Mouse (Mus musculus): ENCODE measurements around the gene Sema5b.

Sema5b gene

DNA sequence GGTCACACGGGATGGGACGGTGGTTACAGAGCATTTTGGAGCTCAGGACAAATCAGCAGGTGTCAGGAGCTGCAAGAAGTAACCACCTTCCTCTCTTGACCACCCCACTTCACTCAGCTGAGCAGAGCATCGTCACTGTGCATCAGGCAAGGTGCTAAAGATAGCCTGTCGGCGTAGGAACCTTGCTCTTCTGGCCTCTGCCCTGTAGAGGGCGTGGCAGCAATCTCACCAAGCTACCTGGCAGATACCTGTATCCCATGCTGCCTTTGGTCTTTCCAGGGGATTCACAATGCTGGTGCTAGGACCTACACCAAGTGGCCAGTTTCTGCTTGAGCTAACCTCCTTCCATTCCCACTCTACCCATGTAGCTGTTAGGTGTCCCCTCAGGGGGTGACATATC lies 55.3 kb downstream of the Sema5b start:
- DNase-seq (ENCODE audit: low spot score): no peak

DNA sequence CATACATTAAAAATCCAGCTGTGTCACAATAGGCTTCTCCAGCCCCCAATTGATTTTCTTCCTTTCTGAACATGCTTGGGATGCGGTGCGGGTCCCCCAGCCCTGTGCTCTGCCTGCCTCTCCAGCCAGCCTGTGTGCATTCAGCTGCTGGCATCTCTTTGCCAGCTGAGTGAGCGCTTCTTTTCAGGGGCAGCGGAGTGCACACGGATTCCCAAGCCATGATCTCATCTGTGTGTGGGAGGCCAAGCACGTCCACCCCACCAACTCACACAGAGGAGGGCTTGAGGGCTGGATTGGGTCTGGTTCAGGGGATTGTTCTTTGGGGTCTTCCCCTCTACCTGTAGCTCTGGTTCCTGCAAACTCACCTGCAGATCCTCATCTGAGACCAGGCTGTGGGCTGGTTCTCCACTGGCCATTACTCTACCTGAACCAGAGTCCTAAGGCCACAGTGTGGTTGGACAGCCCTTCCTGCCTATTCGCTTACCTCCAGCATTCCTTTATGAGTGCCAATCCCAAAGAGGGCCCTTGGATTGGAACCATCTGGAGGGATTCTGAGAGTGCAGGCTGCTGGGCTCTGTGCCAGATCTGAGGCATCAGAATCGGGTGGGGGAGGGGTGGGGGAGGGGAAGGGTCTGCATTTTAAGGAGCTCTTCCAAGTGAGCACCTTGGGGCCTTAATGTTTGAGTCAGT lies 55.9 kb downstream of the Sema5b start:
- no peak for DNase-seq (ENCODE audit: low spot score)

DNA sequence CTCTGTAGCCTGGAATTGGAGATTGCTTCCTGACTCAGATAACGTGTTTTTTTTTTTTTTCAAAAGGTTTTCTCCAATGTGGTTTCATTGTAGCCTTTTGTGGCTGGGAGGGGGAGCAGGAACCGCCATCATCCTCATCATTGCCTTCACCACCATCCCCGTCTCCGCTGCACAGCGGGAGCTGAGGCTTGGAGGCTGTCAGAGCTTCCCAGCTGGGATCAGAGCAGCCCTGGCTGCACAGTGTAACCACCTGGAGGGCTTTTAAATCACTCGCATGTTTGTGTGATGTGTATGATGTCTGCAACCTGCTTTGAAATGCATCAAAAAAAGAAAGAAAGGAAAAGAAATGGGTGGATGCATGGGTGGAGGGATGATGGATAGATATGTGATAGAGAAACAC lies 57.0 kb downstream of the Sema5b start:
- DNase-seq (ENCODE audit: low spot score): no peak

DNA sequence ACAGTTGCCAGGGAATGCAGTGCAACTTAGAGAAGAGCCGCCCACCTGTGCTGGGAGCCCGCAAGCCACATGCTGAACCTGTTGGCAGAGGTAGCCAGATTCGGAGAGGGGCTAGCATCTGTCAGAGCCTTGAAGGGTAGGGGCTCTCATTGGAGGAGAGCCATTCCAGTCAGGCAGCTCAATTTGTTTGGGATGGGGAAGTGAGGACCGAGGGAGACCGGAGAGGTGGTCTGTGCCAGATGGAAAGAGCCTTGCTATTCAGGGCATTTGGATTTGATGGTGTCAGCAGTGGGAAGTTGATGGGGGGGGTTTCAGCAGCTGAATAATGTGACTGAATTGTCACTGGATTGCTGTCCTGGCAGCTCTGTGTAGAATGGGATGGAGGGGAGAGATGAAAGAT lies 57.9 kb downstream of the Sema5b start:
- no peak for DNase-seq (ENCODE audit: low spot score)

DNA sequence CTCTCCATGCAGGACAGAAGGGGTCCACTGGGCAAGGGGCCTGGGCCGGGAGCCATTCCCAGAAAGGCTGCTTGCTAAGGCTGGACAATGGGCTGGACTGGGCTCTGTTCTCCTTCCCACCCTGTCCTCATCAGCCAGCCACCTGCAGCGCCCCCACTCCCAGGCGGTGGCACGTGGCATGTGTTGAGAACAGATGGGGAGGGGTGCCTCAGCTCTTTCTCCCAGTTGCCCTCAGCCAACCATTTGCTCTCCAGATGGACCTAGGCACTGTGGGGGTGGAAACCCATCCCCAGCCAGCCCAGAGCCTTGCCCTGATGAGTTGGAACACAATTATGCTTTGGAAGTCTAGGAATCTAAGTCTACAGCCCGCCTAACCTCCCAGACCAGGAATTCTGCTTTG lies 59.3 kb downstream of the Sema5b start:
- no peak for DNase-seq (ENCODE audit: low spot score)

DNA sequence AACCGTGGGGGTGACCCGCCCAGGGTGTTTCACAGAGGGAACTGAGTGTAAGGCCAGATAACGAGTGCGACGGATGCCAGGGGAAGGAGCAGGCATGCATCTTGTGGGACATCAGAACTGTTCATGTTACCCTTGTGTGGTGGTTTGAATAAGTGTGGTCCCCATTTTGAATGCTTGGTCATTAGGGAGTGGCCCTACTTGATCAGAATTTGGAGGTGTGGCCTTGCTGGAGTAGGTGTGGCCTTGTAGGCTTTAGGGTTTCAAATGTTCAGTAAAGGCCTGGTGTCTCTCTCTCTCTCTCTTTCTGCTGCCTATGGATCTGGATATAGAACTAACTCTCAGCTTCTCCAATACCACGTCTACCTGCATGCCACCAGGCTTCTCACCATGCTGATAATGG lies 60.5 kb downstream of the Sema5b start:
- no peak for DNase-seq (ENCODE audit: low spot score)

DNA sequence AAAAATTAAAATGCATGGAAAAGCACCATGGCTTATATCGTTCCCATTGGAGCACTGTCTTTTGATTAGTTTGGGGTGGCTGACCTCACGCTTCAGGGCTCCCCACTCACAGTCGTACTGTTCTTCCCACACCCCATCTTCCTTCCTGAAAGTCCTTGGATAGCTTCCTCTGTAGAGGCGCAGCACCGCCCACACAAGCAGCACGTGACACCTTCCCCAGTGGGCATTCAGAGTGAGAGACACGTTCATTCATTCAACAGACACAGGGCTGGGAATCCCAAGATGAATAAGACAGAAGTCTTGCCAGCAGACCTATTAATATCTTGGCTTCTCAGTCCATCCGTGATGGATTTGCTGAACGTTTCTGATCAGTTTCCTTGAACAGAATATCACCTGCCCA lies 61.6 kb downstream of the Sema5b start:
- no peak for DNase-seq (ENCODE audit: low spot score)

DNA sequence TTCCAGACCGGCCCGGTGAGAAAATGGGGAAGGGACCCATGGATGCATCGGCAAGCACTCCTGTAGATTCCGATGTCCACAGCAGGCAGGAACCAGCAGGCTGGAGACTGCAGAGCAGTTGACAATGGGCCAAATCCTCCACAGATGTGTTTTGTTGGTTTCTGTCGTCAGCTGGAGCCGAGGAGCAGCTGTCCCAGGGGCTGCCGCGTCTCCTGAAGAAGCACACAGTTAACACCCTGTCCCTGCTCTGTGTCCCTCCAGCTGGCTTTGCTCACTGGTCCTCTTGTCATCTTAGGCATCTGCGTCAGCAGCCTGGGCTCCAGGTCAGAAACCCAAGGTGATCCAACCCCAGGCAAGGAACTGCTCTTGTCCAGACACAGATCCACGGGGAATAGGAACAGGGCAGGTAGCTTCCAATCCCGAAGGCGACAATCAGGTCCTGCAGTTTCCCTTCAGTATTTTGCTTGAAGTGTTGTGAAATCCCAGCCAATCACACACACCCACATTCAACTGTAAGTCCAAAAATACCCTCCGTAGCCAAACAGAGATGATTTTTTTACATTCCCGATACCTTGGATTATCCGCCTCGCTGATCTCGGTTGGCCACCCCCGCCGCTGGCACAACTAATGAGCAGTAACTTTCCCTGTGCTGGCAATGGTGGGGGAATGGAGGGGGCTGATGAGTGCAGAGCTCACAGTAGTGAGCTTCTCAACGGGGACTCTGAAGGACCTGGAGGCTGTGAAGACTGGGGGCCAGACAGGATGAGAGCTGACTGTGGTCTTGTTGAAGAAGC lies 63.0 kb downstream of the Sema5b start:
- no peak for DNase-seq (ENCODE audit: low spot score)

DNA sequence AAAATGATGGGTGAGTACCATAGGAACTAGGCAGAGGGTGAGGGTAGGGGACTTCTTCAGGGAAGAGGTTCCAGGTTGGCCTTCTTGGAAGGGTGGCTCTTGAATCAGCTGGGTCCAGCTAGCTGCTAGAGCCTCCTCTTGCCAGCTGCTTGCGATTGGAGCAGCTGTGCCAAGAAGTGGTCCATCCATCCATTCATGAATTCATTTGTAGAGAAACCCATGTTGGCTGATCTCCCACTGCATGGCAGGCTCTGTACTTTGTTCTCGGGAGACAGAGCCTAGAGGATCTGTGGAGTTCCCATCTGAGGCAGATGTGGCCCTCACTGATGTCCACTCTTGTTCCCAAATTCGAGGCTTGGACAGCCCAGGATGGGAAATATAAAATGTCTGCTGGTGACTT lies 66.3 kb downstream of the Sema5b start:
- no peak for DNase-seq (ENCODE audit: low spot score)

DNA sequence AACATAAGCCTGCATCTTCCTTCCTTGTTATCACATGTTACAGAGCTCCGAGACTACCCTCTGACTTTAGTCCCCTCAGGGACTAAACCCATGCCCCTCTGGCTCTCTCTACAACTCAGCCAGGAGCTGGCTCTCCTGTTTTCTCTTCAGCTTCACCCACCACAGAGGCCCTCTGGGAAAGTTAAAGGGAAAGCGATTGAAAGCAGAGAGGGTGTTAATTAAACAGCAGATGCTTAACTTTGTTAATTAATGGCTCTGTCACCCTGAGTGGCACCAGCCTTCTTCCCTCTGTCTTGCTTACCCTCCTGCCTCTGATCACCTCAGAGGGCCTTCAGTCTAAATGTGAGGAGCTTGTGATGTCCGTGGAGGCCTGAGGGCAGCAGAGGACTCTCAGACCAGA lies 67.3 kb downstream of the Sema5b start:
- DNase-seq (ENCODE audit: low spot score): no peak

DNA sequence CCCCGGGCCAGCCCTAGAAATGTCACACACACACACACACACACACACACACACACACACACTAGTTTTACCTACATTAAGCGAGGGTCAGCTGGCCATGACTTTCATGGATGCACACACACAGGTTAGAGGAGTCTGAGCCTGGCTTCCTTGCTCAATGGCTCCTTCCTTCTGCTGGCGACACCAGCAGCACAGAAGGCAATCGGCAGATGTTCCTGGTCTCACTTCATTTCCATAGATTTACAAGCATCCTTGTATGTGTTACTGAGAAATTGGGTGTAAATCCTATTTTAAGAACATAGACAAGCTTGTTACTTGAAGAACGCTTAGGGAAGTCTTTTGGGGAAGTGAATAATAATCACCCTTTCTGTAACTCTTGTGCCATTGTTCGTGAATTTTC lies 68.6 kb downstream of the Sema5b start:
- no peak for DNase-seq (ENCODE audit: low spot score)

DNA sequence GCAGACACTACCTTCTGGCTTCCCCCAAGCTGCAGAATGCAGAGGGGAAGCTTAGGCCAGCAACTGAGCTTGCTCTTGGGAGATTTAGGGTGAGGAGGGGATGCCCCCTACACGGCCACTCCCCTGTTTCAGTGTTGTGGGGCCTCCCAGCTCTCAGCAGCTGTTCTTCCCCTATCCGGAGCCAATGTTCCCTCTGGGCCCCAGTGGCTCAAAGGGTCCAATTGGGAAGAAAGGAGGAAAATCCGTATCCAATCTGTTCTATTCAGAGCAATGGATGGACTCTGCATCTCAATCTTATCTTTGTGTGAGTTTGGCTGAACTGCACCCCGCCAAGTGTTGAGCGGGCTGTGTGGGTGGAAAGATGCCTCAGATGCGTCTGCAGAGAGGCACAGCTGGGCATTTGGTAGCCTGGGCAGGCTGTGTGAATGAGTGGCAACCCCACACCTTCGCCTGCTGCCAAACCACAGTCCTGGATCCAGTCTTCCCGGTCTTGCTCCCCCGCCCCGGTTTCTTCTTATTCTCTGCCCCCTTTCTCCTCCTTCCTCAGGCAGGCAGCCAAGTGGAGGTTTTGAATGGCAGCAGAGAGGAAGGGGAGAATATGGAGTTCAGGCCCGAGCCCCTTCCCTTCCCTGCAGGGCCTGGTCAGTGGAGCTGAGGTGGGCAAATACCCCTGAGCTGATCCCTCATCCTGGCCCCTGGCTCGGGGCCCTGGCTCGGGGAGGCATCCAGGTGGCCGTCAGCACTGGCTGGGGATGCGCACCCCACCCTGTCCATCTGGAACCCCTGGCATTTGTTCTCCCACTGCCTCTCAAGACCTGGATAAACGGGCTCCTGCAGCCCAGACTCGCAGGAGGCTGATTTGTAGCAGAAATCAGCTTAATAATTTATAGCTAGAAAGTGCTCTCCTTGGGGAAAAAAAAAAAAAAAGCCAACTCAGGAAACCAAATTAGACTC lies 73.2 kb downstream of the Sema5b start:
- no peak for DNase-seq (ENCODE audit: low spot score)

DNA sequence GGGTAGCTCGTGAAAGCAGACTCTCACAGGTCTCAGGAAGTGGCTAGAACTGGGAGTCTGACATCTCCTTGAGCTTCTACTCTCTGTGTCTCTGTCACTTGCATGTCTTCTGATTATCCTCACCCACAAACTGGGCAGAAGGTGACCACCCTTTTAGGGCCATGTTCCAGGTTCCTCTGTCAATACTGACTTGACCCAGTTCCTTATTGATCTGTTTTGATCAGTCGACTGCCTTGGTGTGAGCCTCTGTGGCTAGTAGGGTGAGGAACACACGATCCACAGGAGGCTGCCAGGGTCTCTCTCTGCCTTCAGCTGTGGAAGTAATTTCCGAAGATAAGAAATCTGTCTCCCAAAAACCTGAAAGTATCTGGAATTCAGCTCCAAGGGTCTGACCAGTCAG lies 76.8 kb downstream of the Sema5b start:
- no peak for DNase-seq (ENCODE audit: low spot score)

DNA sequence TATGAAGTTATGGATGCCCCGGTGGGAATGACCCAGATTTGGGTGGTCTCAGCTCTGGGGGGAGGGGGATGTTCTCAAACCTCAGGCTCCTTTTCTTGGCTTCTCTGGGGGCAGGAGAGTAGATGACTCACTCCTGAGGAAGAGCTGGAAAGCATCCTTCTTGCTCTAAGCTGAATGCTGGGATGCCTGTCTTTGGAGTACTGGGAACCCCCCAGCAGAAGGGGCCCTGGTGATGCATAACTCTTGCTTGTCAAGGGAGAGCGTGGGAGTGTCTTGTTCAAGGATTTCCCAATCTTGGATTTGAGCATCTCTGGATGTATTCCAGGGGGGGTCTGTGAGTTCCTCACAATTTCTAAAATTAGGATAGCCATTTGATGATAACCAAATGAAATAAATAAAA lies 82.1 kb downstream of the Sema5b start:
- no peak for DNase-seq (ENCODE audit: low spot score)

DNA sequence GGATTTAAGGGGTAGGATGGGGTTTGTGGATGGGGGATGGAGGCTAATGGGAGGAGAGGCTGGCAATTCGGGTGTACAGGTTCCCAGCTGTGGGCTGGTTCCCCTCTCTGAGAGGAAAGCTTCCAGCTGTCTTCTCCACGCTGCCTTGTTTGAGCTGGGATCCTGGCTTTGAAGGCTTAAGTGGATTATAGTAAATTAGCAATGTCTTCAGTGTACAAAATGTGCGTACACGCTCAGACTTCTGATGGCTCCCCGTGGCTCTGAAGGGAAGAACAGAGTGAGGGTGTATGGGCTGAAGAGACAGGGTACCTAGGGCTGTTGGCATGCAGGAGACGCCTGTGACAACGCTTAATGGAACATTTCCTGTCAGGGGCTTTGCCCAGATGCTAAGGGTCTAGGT lies 83.0 kb downstream of the Sema5b start:
- DNase-seq (ENCODE audit: low spot score): no peak

DNA sequence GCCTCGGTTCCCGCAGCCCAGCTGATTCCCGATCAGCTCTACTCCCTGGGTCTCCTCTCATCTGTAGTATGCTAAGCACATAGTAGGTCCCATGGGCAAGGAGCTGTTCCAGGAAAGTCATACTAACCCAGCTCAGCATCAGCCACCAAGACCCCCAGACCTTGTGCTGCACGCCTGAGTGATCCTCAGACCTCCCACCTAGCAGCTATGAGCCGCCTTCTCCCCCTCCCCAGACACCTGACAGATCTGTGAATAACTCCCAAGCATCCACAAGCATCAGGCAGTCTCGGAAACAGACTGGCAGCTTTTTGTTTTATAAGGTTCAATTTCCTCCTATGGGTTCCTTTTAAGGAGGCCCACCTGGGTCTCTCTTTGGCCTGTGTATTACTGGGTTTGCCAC lies 83.9 kb downstream of the Sema5b start:
- no peak for DNase-seq (ENCODE audit: low spot score)

DNA sequence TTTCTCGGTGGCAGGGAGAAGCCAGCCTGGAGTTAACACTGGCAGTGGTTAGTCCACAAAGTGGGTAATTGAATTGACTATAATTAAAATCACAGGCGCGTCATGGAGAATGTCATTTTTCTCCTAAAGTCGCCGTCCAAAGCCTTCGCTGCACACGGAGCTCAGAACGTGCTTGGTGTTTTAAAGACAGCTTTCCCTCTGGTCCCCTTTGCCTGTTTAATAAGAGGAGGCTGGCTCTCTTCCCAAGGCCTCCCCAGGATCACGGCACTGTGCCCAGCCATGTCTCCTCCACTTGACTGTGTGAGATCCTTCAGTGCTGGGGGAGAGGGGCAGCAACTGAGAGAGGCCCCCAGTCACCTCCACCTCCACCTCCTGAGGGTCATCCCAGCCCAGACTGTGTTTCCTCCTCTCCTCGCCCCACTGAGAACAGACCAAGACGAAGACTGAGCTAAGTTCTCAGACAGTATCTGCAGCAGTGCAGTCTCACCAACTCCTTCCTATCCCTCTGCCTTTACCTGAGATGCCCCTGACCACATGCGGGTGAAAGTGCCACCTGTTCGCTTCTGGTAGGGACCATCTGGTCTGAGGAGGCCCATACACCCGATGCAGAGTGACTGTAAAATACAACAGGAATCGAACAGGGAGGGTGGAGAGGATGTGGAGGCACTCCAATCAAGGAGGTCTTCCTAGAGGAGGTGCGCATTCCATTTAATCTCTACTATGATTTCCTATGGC lies 84.5 kb downstream of the Sema5b start:
- no peak for DNase-seq (ENCODE audit: low spot score)

DNA sequence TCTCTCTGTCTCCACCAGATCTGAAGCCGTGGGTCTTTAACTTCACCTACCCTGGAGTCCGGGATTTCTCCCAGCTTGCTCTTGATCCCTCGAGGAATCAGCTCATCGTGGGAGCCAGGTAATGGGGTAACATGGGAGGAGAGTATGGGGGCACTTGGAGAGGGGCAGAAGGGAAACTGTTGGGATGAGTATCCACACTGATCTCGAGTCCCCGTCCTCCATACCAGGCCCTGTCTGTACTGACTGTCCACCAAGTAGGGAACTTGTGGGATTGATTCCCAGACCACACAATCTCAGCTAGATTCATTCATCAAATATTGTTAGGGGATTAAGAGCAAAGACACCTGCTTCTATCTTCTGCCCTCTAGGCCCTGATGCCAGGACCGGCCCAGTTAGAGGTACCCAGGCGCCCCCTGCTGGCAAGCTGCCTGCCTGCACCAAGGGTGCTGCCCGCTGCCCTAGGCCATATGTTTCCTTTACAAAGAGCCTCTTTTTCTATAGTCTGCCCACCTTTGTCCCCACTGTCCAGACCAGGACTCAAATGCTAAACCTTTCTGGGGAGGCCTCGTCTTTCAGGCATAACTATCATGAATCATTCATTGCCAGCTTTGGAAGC lies 87.2 kb downstream of the Sema5b start:
- peak; percentile 35 for DNase-seq (ENCODE audit: low spot score)

DNA sequence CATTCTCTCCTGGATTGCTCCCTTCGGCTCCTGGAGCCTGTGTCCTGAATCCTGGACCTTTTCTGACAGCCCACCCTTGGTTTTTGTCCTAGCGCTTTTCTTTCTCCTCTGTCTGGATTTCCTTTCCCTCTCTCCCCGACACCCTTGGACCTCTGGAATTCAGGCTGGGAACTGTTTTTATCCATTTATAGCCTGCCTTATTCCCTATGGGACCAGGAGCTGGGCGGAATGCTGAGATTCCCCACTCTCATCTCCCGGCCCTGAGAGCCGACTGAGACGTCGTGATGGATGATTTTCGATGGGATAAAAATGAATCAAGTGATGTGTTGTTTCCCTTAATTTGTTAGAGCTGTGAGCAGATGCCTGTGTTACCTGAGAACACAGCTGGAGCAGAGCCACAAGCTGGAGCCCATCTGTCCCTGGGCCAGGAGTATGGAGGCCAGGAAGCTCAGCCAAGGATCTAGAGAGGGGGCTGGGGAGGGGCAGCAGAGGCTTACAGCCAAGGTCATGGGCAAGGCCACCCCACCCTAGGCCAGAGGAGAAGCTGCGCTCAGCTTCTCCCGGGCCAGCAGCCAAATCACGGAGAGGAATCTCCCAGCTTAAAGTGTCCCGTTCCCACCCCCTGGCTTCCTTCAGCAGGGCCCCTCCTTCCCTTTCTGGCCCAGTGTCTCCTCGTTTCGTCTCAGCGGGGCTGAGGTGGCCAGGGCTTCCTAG lies 89.7 kb downstream of the Sema5b start:
- DNase-seq (ENCODE audit: low spot score): no peak

DNA sequence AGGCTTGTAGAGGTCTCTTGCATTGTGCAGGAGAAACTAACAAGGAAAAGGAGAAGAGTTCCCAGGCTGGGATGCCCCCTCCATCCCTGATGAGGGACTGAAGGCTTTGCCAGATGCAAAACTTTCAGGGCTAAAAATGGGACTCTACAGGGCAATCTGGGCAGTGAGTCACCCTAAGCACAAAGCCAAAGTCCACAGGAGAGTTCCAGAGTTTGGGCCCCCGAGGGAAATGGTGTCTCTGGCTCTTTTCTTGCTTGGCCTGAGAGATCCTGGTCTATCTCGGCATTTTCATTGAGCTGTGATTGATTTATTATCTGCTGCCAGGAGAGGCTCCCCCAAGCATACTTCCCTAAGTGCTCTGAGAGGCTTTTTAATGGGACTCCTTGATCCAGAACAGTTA lies 92.1 kb downstream of the Sema5b start:
- no peak for DNase-seq (ENCODE audit: low spot score)

DNA sequence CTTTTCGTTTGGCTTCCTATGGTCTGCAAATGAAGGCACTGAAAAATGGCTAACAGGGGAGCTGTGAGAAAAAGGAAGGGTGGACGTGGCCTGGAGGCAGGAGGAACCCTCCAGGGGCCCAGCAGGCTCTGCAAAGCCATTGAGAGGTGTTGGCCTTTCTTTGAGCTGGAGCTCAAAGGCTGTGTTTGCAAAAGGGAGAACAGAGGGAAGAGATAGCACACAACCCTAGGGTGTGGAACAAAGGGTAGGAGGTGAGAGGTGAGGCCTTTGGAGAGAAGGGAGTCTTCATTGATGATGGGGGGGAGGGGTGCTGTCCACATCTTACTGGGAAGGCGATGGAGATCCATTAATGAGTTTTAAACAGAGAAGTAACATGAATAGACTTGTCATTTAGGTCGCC lies 94.0 kb downstream of the Sema5b start:
- no peak for DNase-seq (ENCODE audit: low spot score)
